Mouse (Mus musculus) heart, embryonic 11.5 days (tissue): Measurements from ENCODE around the gene Rps24. TPM values are rescaled to one million over a fixed set of nuclear protein-coding genes. Genes with fewer than 3 reads are reported as not detected.
"Not testable (repeated sequence)": the region's sequence is repeated elsewhere in the genome, so short reads cannot be mapped to it uniquely, and the experiment has no call there.

Experiments
- ATAC-seq: fragments of 200-750 bp; cut with Nextera tagmentation; replicated peaks from 2 replicates; pipeline ENCODE4 v1.8.0; 2017; ENCODE audit warnings: moderate library complexity; ENCODE audit not compliant: insufficient number of reproducible peaks, low FRiP score, low TSS enrichment
- H3K27ac ChIP-seq: fragments of 300-500 bp; sonication (generic); 2 replicates; pipeline ENCODE4 v1.5.1; 2014; ENCODE audit warnings: mild to moderate bottlenecking, low read depth, low read length
- H3K27me3 ChIP-seq: fragments of 300-500 bp; sonication (generic); 2 replicates; pipeline ENCODE4 v1.6.1; 2014; ENCODE audit warnings: mild to moderate bottlenecking, low read length, mixed read lengths; ENCODE audit not compliant: control insufficient read depth, insufficient read depth
- H3K36me3 ChIP-seq: fragments of 300-500 bp; sonication (generic); 2 replicates; pipeline ENCODE4 v1.6.1; 2014; ENCODE audit warnings: mild to moderate bottlenecking, low read length, moderate library complexity, mixed read lengths; ENCODE audit not compliant: control insufficient read depth, insufficient read depth
- H3K4me1 ChIP-seq: fragments of 300-500 bp; sonication (generic); 2 replicates; pipeline ENCODE4 v1.6.1; 2014; ENCODE audit warnings: low read length; ENCODE audit not compliant: control insufficient read depth, insufficient read depth
- H3K4me2 ChIP-seq: fragments of 300-500 bp; sonication (generic); 2 replicates; pipeline ENCODE4 v1.6.1; 2014; ENCODE audit warnings: mild to moderate bottlenecking, moderate library complexity
- H3K4me3 ChIP-seq: fragments of 300-500 bp; sonication (generic); 2 replicates; pipeline ENCODE4 v1.5.1; 2014; ENCODE audit warnings: low read depth, low read length
- H3K9ac ChIP-seq: fragments of 300-500 bp; sonication (generic); 2 replicates; pipeline ENCODE4 v1.6.1; 2014; ENCODE audit warnings: mild to moderate bottlenecking, low read depth, low read length, moderate library complexity
- H3K9me3 ChIP-seq: fragments of 300-500 bp; sonication (generic); replicated peaks from 2 replicates; pipeline ENCODE4 v1.6.1; 2016; ENCODE audit warnings: low read length; ENCODE audit not compliant: control insufficient read depth
- WGBS: fragments of 180-500 bp; shearing (Covaris S2); extraction: QIAGEN DNeasy Blood & Tissue Kit; methylation state at CpG from one replicate; pipeline ENCODE4 v1.1.7; 2014; ENCODE audit not compliant: insufficient replicate concordance; 5-methylcytosine and 5-hydroxymethylcytosine counted together
- polyA plus RNA-seq: library from polyadenylated mRNA; unstranded; fragments of >200 nt; fragmentation: Nextera tagmentation; extraction: Ambion mirVana; gene quantifications from 2 replicates; pipeline ENCODE4 v1.2.1, GENCODE M21; 2014

Gene Rps24
- 849 and 922 TPM in 2 replicates for polyA plus RNA-seq

GRCm38 (mm10) chr14:24486773-24487227 is at the start of gene Rps24, which contains the start of gene Polr3a:
Gene Rps24 (plus strand): TSS chr14:24487125.
Gene Polr3a (minus strand): TSS chr14:24487058.
- Histone ChIP-seq H3K4me3 (peak within 1 kb of the TSS; percentile 84), H3K9me3 (no peaks in the 10 kb centered on the region), H3K27me3 (no peaks in the 10 kb centered on the region), H3K4me1 (peaks cover 15% of the 10 kb centered on the region), H3K9ac (peak within 1 kb of the TSS; percentile 86), H3K36me3 (peaks cover 16% of the 10 kb centered on the region), H3K27ac (no peak within 1 kb of the TSS; the same call in 1 of the 2 replicates), H3K4me2 (peak within 1 kb of the TSS; percentile 82)
- ATAC-seq = peak; percentile 58
- under 1% methylated on average over 30 of the region's 30 CpGs for WGBS

DNA sequence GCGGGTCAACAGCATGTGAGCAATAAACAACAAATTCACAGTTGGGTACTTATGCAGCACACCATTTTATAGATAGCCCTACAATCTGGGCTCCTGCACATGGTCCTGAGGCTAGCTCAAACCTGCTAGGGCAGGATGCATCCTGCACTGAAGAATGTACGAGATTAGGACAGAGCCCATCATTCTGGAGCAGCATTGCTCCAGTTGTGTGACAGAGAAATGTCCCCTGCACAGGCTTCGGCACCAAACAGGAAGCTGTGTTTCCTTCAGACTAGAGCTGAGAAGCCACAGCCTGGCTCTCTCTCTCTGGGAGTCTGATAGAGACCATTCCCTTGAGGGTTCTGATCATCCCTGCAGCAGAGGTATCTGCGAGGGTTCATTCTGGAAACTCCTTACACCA is 43.4 kb upstream of the Rps24 start:
- not testable (repeated sequence) for H3K4me3 ChIP-seq, H3K9me3 ChIP-seq, H3K27me3 ChIP-seq, H3K4me1 ChIP-seq, H3K9ac ChIP-seq, H3K36me3 ChIP-seq, H3K4me2 ChIP-seq, ATAC-seq, H3K27ac ChIP-seq
- WGBS = 72% methylated on average over 4 of the region's 4 CpGs

DNA sequence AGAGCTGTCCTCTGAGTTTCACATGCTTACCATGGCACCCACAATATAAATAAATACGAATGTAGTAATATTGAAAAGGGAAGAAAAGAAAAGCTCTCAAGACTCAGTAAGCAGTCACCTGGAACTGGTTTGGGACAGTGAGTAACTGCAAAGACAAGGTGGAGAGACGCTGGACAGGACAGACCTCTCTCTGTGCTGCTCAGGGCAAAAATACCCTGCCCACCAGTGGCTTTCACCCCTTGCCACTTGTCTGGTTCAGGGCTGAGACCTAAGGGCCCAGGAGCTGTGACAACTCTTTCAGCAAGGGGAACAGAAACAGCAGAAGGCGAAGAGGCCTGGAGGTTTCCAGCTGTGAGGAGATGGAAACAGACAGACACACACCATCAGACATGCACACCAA is 28.7 kb upstream of the Rps24 start:
- no peak overlapping the region for H3K9ac ChIP-seq
- no peak overlapping the region for H3K27ac ChIP-seq
- H3K4me1 ChIP-seq = no peaks in the 10 kb centered on the region
- peaks cover 24% of the 10 kb centered on the region for H3K36me3 ChIP-seq
- H3K4me2 ChIP-seq = no peak overlapping the region
- 83% methylated on average over 3 of the region's 3 CpGs for WGBS
- no peaks in the 10 kb centered on the region for H3K9me3 ChIP-seq
- ATAC-seq = no peak
- H3K4me3 ChIP-seq = no peak overlapping the region
- H3K27me3 ChIP-seq = no peaks in the 10 kb centered on the region

GRCm38 (mm10) chr14:24468806-24469205 is 18.1 kb upstream of the Rps24 start:
- Histone ChIP-seq H3K27ac (no peak overlapping the region), H3K4me3 (no peak overlapping the region), H3K9me3 (no peaks in the 10 kb centered on the region), H3K27me3 (no peaks in the 10 kb centered on the region), H3K36me3 (peaks cover 47% of the 10 kb centered on the region), H3K9ac (no peak overlapping the region), H3K4me1 (no peaks in the 10 kb centered on the region), H3K4me2 (no peak overlapping the region)
- WGBS = 87% methylated on average over 6 of the region's 6 CpGs
- no peak for ATAC-seq

GRCm38 (mm10) chr14:24486241-24486767 is 621 bp upstream of the Rps24 start:
- Histone ChIP-seq H3K4me2 (peak overlapping the region; percentile 82), H3K27me3 (no peaks in the 10 kb centered on the region), H3K4me3 (peak overlapping the region; percentile 84), H3K9ac (peak overlapping the region; percentile 86), H3K4me1 (peaks cover 12% of the 10 kb centered on the region), H3K27ac (no peak overlapping the region), H3K36me3 (peaks cover 21% of the 10 kb centered on the region), H3K9me3 (no peaks in the 10 kb centered on the region)
- ATAC-seq = no peak
- 5% methylated on average over 13 of the region's 13 CpGs for WGBS

- not testable (repeated sequence) for ATAC-seq, H3K9ac ChIP-seq, H3K4me2 ChIP-seq, H3K4me3 ChIP-seq, H3K9me3 ChIP-seq, H3K27me3 ChIP-seq, H3K27ac ChIP-seq
- H3K4me1 ChIP-seq = peaks cover 27% of the 10 kb centered on the region
- WGBS = 87% methylated on average over 7 of the region's 7 CpGs
- peaks cover 14% of the 10 kb centered on the region; the same call in 1 of the 2 replicates for H3K36me3 ChIP-seq
Measured at GRCm38 (mm10) chr14:24489772-24490171, 2.8 kb downstream of the Rps24 start.

GRCm38 (mm10) chr14:24490468-24491265 is 3.7 kb downstream of the Rps24 start:
- ATAC-seq = peak; percentile 92
- Histone ChIP-seq H3K27ac (peak overlapping the region; percentile 77), H3K4me1 (peaks cover 22% of the 10 kb centered on the region), H3K36me3 (peaks cover 19% of the 10 kb centered on the region), H3K4me3 (peak overlapping the region; percentile 95), H3K27me3 (no peaks in the 10 kb centered on the region), H3K4me2 (peak overlapping the region; percentile 93), H3K9ac (peak overlapping the region; percentile 99), H3K9me3 (no peaks in the 10 kb centered on the region)
- WGBS = under 1% methylated on average over 64 of the region's 64 CpGs

- Histone ChIP-seq H3K4me1 (peaks cover 17% of the 10 kb centered on the region), H3K27me3 (no peaks in the 10 kb centered on the region)
Measured at GRCm38 (mm10) chr14:24491266-24491981, 4.5 kb downstream of the Rps24 start.

More at GRCm38 (mm10) chr14:24491266-24491981, 4.5 kb downstream of the Rps24 start:
- ATAC-seq = no peak
- H3K9me3 ChIP-seq = no peaks in the 10 kb centered on the region
- peak overlapping the region; percentile 99 for H3K9ac ChIP-seq
- H3K27ac ChIP-seq = peak overlapping the region; percentile 77
- peak overlapping the region; percentile 93 for H3K4me2 ChIP-seq
- WGBS = 4% methylated on average over 11 of the region's 11 CpGs
- H3K36me3 ChIP-seq = peaks cover 22% of the 10 kb centered on the region
- H3K4me3 ChIP-seq = peak overlapping the region; percentile 95
